Comparison of ENCODE assay signal across 9 mouse cellular contexts in genomic region chr8:45629066-45629430, GRCm38 (mm10).
DNase-seq lines count a peak whose midpoint lies in the region; ATAC-seq and TF ChIP-seq lines count a peak whose summit lies in the region.
"Had no signal": no experiment of that assay in that cellular context is flagged by ENCODE, and none has a peak within 500 bp of the region (broad histone marks: within the 10 kb centered on the region; RNA-seq: fewer than 3 reads in every experiment).

No protein-coding gene starts in this region.

- H3K27ac ChIP-seq in lung, embryonic 16.5 days (ENCODE audit: low read length): no peak overlapping the region
- H3K27ac ChIP-seq in lung, postnatal 0 days (ENCODE audit: low read length): no peak overlapping the region
- H3K27ac ChIP-seq in liver, embryonic 14.5 days: no peak overlapping the region

- H3K9ac ChIP-seq in lung, embryonic 16.5 days (ENCODE audit: low read length): no peak overlapping the region
- no peak overlapping the region for H3K9ac ChIP-seq in lung, postnatal 0 days (replicated peaks; ENCODE audit: low read depth)
- no peak overlapping the region for H3K9ac ChIP-seq in liver, embryonic 14.5 days (replicated peaks)

- ATAC-seq in lung, embryonic 16.5 days (ENCODE audit: low read depth): no peak
- no peak for ATAC-seq in lung, postnatal 0 days
- no peak for ATAC-seq in liver, embryonic 14.5 days (ENCODE audit: insufficient read depth)

- H3K4me2 ChIP-seq in lung, embryonic 16.5 days (ENCODE audit: low read depth, low read length): peak overlapping the region; percentile 70
- H3K4me2 ChIP-seq in lung, postnatal 0 days (replicated peaks; ENCODE audit: low read depth, low read length): no peak overlapping the region
- H3K4me2 ChIP-seq in liver, embryonic 14.5 days (ENCODE audit: low read depth): 0 out of 2 replicates have a peak overlapping the region, but pooled peaks have one; percentile 18

- H3K4me3 ChIP-seq in lung, embryonic 16.5 days (ENCODE audit: low read length): peak overlapping the region; percentile 59
- no peak overlapping the region for H3K4me3 ChIP-seq in lung, postnatal 0 days (ENCODE audit: low read depth, low read length)
- H3K4me3 ChIP-seq in liver, embryonic 14.5 days (ENCODE audit: insufficient read depth in 1 of 2, low read depth in 2 of 2, low read length in 2 of 2): peak overlapping the region in 1 of 2 experiments; percentile 6; a peak in 1 of 4 replicates

- no peaks in the 10 kb centered on the region for H3K27me3 ChIP-seq in lung, embryonic 16.5 days (ENCODE audit: control insufficient read depth, insufficient read depth, low read depth, low read length)
- H3K27me3 ChIP-seq in lung, postnatal 0 days (replicated peaks; ENCODE audit: insufficient read depth, low read length): no peaks in the 10 kb centered on the region
- H3K27me3 ChIP-seq in liver, embryonic 14.5 days (ENCODE audit: control insufficient read depth, insufficient read depth, low read length): no peaks in the 10 kb centered on the region

- TF ChIP-seq CTCF in lung, postnatal 0 days (IDR thresholded peaks at IDR 0.05): no peak
- TF ChIP-seq CTCF in liver, embryonic 14.5 days (IDR thresholded peaks at IDR 0.05; ENCODE audit: low read depth): no peak

- no peaks in the 10 kb centered on the region for H3K9me3 ChIP-seq in lung, embryonic 16.5 days (ENCODE audit: control insufficient read depth, low read length)
- H3K9me3 ChIP-seq in lung, postnatal 0 days (ENCODE audit: low read length): no peaks in the 10 kb centered on the region
- H3K9me3 ChIP-seq in liver, embryonic 14.5 days (ENCODE audit: control insufficient read depth, low read length): no peaks in the 10 kb centered on the region

- no peak for TF ChIP-seq EP300 in lung, postnatal 0 days (IDR thresholded peaks at IDR 0.05)
- no peak for TF ChIP-seq EP300 in liver, embryonic 14.5 days (IDR thresholded peaks at IDR 0.05; ENCODE audit: low read depth)

- H3K36me3 ChIP-seq in lung, embryonic 16.5 days (ENCODE audit: control insufficient read depth, insufficient read depth, low read length): no peaks in the 10 kb centered on the region
- no peaks in the 10 kb centered on the region for H3K36me3 ChIP-seq in lung, postnatal 0 days (ENCODE audit: insufficient read depth, low read length)
- H3K36me3 ChIP-seq in liver, embryonic 14.5 days (replicated peaks; ENCODE audit: control insufficient read depth, insufficient read depth, low read depth): no peaks in the 10 kb centered on the region

- DNase-seq in adrenal gland, postnatal 14 days: peak; percentile 8
- DNase-seq in adrenal gland, postnatal 10 days: no peak
- DNase-seq in lung, postnatal 0 days (ENCODE audit: low spot score): no peak
- DNase-seq in liver, embryonic 14.5 days (ENCODE audit: low read depth in 3 of 3, low spot score in 3 of 3): no peak
- DNase-seq in thymus, adult 18-20 months: no peak
- no peak for DNase-seq in gastrocnemius, adult 18-20 months (ENCODE audit: low spot score)
- no peak for DNase-seq in lung, postnatal 10 days
- DNase-seq: adrenal gland, adult 8-10 months had no signal

- 50% methylated on average over 8 of the region's 8 CpGs for WGBS in lung, embryonic 16.5 days
- WGBS in lung, postnatal 0 days: 46% methylated on average over 8 of the region's 8 CpGs
- WGBS in liver, embryonic 14.5 days (ENCODE audit: insufficient replicate concordance): 67% methylated on average over 8 of the region's 8 CpGs

- peaks cover 6% of the 10 kb centered on the region; the same call in 1 of the 2 replicates for H3K4me1 ChIP-seq in lung, embryonic 16.5 days (replicated peaks; ENCODE audit: control insufficient read depth, insufficient read depth, low read length)
- H3K4me1 ChIP-seq in lung, postnatal 0 days (ENCODE audit: insufficient read depth, low read depth, low read length): no peaks in the 10 kb centered on the region; the same call in 1 of the 2 replicates
- H3K4me1 ChIP-seq in liver, embryonic 14.5 days (replicated peaks; ENCODE audit: control insufficient read depth in 2 of 2, insufficient read depth in 2 of 2, low read length in 1 of 2): peaks cover 0 to 6% of the 10 kb centered on the region in 2 experiments; a peak in 2 of 4 replicates
